Mouse (Mus musculus) brain, embryonic 18.5 days (tissue): ENCODE measurements around the gene Car5b.
A peak's percentile ranks its signal among the peaks of the same experiment; 100 is the strongest.

ENCODE experiments used
- DNase-seq: peaks from one replicate; pipeline ENCODE4 v3.0.0-alpha.2; 2012; ENCODE audit warnings: low read depth, low spot score

The Car5b gene

DNA sequence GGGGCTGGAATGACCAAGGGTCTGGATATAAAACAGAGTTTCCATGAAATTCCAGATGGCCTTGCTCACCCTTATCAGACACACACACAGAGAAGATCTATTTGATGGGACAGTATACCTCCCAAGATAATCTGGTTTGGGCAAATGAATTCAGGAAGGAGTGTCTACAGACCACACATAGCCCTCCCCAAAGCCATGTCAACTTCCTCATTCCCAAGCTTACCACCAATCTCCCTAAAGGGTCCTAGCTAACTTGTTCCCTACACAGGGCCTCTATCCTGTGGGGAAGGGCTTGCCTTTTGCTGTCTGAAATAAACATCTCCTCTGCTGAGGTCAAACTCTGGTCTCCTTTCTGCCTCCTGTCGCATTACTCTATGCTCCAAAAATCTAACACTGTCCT lies 46.7 kb downstream of the Car5b start:
- DNase-seq = no peak

DNA sequence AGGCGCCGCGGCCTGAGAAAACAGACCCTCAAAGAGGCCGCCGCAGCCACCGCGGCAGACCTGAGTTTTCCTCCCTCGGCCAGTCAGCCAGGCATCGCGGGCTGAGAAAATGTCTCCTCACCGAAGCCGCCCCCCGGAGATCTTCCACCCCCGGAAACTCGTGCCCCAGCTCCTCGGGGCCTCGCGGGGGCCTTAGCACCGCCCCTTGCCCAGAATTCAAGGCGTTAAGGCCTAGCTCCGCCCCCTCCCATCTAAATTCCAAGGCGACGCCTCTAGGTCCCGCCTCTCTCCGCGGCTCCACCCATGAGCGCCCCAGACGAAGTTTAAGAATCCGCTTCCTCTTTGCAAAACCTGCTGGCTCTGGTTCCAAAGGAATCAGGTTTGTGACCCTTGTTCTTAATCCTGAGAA lies 69.3 kb downstream of the Car5b start, which contains the start of gene Zrsr2:
Gene Zrsr2, minus strand, starts transcription at position 195 of the 409 bp plus-strand sequence.
- peak; percentile 64 for DNase-seq

DNA sequence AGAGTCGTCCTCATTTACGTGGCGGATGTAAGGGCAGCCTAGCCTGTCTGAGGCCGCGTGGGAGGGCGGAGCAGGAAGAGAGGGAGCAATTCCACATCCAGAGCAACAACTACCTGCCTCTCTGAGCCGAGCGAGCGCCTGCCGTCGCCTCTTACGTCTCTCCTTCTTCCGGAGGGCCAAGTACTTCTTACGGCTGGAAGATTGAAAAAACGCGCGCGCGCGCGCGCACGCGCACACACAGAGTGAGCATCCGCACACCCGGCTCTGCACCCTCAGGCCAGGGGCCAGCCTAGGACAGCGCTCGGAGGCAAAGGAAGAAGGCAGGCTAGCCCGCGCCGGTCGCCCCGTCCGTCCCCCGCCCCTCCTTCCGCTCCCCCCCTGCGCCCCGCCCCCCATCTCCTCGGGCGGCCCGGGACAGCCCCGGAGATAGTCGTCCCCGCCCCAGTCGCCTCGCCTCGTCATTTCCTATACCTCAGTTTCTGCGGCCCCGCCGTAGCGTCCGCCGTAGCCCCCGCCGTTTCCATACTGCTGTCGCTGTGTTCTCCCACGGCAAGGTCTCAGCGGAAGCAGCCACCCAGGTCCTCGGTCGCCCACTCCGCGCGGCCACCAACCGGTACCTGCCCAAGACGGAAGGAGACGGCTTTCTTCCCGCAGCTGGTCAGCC lies 69.9 kb downstream of the Car5b start:
- peak; percentile 32 for DNase-seq

DNA sequence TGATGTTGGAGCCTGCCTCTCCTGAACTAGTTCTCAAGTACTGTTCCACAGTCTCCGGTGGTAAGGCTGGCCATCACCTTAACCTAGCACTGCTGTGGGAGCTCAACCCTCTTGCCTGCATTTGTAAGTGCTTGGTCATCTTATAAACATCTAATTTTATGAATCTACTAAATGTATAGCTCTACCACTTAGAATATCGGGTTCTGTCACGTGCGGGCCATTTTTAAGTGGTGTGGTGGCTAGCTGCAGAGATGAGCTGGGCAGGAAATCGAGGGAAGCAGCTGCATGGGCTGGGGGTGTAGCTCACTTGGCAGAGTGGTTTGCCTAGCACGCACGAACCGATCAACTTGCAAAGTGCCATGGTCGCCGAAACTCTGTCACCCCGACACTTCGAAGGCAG lies 70.4 kb downstream of the Car5b start:
- no peak for DNase-seq

DNA sequence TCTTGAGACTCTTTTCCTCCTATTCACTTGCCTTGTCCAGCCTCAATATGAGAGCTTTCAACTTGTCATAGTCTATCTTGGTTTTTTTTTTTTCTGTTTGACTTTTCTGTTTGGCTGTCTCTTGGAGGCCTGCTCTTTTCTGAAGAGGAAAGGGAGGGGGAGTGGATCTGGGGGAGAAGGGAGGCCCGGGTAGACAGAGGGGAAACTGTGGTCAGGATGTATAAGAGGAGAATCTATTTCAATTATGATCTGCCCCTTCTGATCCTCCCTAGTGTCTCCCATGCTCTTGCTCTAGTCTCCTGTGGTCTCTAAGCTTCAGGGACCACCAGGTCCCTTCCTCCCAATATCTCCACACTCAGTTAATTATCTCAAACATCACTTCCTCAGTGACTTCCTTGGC lies 76.2 kb downstream of the Car5b start:
- no peak for DNase-seq

DNA sequence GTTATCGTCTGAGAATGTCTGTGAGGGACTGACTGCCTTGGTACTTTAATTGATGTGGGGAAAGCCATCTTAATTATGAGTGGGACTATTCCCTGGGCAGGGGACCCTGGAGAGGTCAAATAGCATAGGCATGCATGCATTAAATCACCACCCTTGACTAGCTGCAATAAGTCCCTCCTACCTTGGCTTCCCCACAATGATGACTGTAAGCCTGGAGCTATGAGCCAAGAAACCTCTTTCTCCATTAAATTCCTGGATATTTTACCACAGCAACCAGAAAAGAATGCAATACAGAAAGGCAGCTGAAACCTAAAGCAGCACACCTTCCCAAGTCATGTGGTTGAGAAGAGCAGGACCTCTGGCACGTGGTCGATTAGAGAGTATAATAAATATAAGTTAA lies 83.4 kb downstream of the Car5b start:
- no peak for DNase-seq

DNA sequence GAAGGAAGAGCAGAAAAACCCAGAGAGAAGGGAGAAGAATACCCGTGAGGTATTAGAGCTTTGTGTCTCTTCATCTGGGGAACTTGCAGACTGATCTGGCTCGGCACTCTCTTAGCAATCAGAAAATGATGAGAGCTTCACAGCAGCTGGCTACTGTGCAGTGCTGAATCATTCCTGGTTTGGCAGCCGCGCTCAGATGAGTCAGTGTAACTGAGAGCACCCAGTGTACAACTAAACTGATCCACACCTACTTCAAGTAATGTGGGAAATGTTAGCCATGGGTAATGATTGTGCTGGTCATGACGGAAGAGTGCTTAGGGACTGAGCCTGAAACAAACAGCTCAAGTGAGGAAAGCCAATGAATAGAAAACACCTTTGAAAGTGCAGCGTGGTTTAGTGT lies 89.2 kb downstream of the Car5b start:
- no peak for DNase-seq

DNA sequence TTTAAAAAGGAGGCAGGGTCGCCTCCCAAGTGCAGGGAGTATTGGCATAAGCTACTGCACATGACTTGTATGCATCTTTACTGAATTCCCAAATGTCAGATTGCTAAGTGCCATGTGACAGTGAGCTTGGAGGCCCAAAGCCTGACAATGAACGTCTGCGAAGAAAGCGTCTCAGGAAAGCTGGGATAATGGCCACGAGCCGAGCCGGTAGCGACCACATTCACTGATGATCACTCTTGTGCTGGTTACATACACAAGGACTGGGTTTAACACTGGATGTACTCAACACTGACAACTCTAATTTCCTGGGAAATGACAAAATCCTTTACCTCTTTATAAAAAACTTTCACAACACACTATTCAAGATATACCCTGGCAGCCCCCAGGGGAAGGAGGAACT lies 93.1 kb downstream of the Car5b start:
- no peak for DNase-seq

DNA sequence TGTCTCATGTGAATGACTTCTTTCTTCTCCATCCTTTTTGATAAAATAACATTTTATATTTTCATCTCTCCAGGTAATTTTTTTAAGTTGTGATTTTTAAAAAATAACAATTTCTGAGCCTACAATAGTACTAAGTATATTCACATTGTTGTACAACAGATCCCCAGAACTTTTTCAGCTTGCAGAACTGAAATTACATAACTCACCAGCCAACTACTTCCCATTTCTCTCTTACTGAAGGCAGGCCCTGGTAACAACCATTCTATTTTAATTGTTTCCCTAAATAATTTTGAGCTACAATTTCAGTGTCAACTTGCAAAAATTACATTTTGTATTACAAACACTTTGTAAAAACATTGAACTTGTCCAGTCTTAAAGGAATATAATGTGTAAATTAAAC lies 98.2 kb downstream of the Car5b start:
- no peak for DNase-seq
